Mouse (Mus musculus): Measurements from ENCODE around the gene Susd5. TPM values are rescaled to one million over a fixed set of nuclear protein-coding genes. Genes with fewer than 3 reads are reported as not detected.

Susd5 gene
- polyA plus RNA-seq, 1 experiment from 2014 or later: 2.3 TPM

DNA sequence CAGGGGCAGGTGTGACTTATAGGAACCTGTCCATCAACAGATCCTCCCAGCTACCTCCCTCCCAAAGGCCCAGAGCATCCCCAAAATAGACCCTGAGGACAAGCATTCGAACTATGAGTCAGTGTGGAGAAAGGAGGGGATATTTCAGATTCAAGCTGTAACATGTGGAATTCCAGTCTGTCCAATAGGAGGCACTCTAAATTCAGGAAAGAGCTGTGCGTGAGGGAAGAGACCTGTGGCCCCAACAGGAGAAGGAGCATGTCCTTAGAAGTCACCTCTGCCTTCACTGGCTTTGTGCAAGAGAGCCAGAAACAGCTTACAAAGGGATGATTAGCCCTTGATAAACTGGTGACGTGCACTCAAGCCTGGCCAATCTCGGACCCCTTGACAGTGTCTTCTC lies 16.0 kb upstream of the Susd5 start:
- Histone ChIP-seq H3K9me3 (no peaks in the 10 kb centered on the region), H3K4me1 (no peaks in the 10 kb centered on the region), H3K27ac (no peak overlapping the region), H3K27me3 (replicated peaks) (no peaks in the 10 kb centered on the region), H3K36me3 (no peaks in the 10 kb centered on the region), H3K4me3 (no peak overlapping the region), H3K9ac (no peak overlapping the region), H3K4me2 (replicated peaks) (no peak overlapping the region)
- no peak for ATAC-seq (ENCODE audit: low FRiP score, low read depth)
- 75% methylated on average over 4 of the region's 4 CpGs for WGBS

DNA sequence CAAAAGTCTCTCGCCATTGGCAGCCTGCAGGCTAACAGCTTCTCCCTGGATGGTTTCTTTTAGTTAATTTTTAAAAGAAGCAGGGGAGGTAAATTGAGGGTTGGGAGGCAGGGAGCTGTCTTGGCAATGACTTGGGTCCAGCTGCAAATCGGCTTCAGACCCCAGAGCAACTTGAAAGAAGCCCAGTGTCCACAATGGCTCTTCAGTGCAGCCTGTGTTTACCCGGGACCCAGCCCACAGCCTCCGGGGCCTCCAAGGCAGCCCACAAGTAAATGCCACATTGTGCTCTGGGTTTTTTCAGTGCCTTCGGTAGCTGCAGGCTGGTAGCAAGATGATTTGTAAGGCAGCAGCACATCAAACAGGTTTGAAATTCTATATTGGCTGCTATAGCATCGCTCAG lies 14.4 kb upstream of the Susd5 start:
- no peak overlapping the region for H3K4me2 ChIP-seq (replicated peaks)
- WGBS: 32% methylated on average over 6 of the region's 6 CpGs
- H3K4me3 ChIP-seq: no peak overlapping the region
- H3K9ac ChIP-seq: no peak overlapping the region
- H3K27ac ChIP-seq: no peak overlapping the region
- no peaks in the 10 kb centered on the region for H3K4me1 ChIP-seq
- no peaks in the 10 kb centered on the region for H3K27me3 ChIP-seq (replicated peaks)
- H3K36me3 ChIP-seq: no peaks in the 10 kb centered on the region
- H3K9me3 ChIP-seq: no peaks in the 10 kb centered on the region
- no peak for ATAC-seq (ENCODE audit: low FRiP score, low read depth)

DNA sequence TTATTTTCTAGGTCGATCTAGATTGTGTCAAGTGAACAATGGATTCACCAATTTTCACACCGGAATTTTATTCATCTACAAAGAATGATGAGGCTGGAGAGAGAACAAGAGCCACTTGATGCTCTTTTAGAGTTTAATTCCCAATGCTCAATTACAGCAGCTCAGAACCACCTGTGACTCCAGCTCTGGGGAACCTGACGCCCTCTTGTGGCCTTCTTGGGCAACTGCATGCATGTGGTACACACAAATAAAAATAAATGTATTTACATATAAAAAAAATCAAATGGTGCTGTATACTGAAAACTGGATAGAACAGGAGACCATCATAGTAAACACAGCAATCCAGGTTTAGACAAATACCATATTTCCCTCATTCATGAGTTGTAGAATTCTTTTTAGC lies 12.5 kb upstream of the Susd5 start:
- H3K27ac ChIP-seq: no peak overlapping the region
- H3K4me2 ChIP-seq (replicated peaks): no peak overlapping the region
- WGBS: 65% methylated on average over 3 of the region's 3 CpGs
- H3K27me3 ChIP-seq (replicated peaks): no peaks in the 10 kb centered on the region
- no peak for ATAC-seq (ENCODE audit: low FRiP score, low read depth)
- H3K4me1 ChIP-seq: no peaks in the 10 kb centered on the region
- H3K9ac ChIP-seq: no peak overlapping the region
- H3K36me3 ChIP-seq: no peaks in the 10 kb centered on the region
- H3K9me3 ChIP-seq: no peaks in the 10 kb centered on the region
- H3K4me3 ChIP-seq: no peak overlapping the region

DNA sequence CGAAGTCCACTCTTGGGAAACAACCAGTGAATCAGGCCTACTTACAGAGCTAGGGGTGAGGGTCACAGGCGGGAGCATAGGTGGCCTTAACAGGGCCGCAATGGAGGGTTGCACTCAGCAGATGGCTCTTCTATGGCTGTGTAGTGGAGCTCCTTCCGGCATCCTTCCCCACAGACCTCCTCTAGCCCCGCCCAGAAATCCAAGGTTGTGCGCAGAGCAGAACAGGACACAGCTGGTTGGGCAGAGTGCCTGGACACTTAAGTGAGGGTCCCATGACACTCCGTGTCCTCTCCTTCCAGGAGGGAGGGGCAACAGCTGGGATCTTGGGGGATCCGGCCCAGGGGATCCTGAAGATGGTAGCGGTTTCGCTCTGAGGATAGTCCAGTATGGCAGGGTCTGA lies 10.9 kb upstream of the Susd5 start, which contains the start of gene Fbxl2:
Gene Fbxl2, minus strand, starts transcription at position 164 of the 400 bp plus-strand sequence.
- ATAC-seq (ENCODE audit: low FRiP score, low read depth): no peak
- H3K27ac ChIP-seq: no peak within 1 kb of the TSS
- no peak within 1 kb of the TSS for H3K4me3 ChIP-seq
- WGBS: 88% methylated on average over 10 of the region's 10 CpGs
- H3K9me3 ChIP-seq: no peaks in the 10 kb centered on the region
- H3K4me1 ChIP-seq: no peaks in the 10 kb centered on the region
- no peaks in the 10 kb centered on the region for H3K36me3 ChIP-seq
- H3K27me3 ChIP-seq (replicated peaks): no peaks in the 10 kb centered on the region
- no peak within 1 kb of the TSS for H3K4me2 ChIP-seq (replicated peaks)
- H3K9ac ChIP-seq: no peak within 1 kb of the TSS

DNA sequence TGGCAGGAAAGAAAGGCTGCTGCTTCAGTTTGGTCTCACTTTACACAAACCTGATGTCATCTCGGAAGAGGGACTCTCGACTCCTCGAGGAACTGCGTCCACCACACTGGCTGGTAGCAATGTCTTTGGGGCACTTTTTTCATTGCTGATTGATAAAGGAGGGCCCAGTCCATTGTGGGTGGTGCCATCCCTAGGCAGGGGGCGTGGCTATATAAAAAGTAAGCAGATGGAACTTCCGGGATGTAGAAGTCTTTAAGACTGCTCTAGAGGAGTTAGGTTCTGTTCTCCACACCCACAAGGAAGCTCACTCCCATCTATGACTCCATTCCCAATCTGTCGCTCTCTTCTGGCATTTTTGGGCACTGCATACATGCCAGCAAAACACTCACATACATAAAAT lies 10.3 kb upstream of the Susd5 start:
- Histone ChIP-seq H3K27me3 (replicated peaks) (no peaks in the 10 kb centered on the region), H3K4me3 (no peak overlapping the region), H3K36me3 (no peaks in the 10 kb centered on the region), H3K4me2 (replicated peaks) (no peak overlapping the region), H3K4me1 (no peaks in the 10 kb centered on the region), H3K27ac (no peak overlapping the region), H3K9ac (no peak overlapping the region), H3K9me3 (no peaks in the 10 kb centered on the region)
- no peak for ATAC-seq (ENCODE audit: low FRiP score, low read depth)
- 91% methylated on average over 7 of the region's 7 CpGs for WGBS

DNA sequence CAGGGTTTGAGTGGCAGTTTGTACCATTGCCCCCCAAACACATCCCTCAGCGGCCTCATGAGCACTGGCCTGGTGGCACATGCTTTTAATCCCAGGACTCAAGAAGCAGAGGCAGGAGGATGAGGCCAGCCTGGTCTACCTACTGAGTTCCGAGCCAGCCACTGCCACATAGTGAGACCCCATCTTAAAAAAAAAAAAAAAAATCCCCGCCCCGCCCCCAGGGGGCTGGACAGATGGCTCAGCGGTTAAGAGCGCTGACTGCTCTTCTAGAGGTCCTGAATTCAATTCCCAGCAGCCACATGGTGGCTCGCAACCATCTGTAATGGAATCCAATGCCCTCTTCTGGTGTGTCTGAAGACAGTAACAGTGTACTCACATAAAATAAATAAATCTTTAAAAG lies 6.8 kb upstream of the Susd5 start:
- Histone ChIP-seq H3K9ac (no peak overlapping the region), H3K4me3 (no peak overlapping the region), H3K27me3 (replicated peaks) (no peaks in the 10 kb centered on the region), H3K36me3 (no peaks in the 10 kb centered on the region), H3K27ac (no peak overlapping the region), H3K4me1 (no peaks in the 10 kb centered on the region), H3K9me3 (no peaks in the 10 kb centered on the region), H3K4me2 (replicated peaks) (no peak overlapping the region)
- no peak for ATAC-seq (ENCODE audit: low FRiP score, low read depth)
- 90% methylated on average over 7 of the region's 7 CpGs for WGBS

DNA sequence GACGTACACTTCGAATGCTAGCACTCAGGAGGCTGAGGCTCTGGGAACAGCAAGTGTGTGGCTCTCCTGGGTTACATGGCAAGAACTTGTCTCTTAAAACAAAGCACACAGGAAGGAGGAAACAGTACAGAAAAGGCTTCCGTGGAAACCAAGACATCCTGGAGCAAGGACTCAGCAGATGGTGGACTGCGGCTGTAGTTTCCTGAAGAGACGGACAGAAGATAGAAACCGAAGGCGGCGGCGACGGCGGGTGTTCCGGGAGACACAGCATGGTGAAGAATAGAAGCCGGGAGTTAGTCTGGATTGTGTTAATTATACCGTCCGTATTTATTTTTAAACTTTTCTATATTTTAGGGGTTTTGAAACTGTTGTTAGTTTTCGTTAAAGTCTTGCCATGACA lies 6.2 kb upstream of the Susd5 start:
- H3K36me3 ChIP-seq: no peaks in the 10 kb centered on the region
- no peak overlapping the region for H3K4me2 ChIP-seq (replicated peaks)
- WGBS: 90% methylated on average over 16 of the region's 16 CpGs
- H3K27ac ChIP-seq: no peak overlapping the region
- no peak overlapping the region for H3K4me3 ChIP-seq
- H3K27me3 ChIP-seq (replicated peaks): peaks cover 3% of the 10 kb centered on the region; the same call in 1 of the 2 replicates
- no peak overlapping the region for H3K9ac ChIP-seq
- no peak for ATAC-seq (ENCODE audit: low FRiP score, low read depth)
- H3K4me1 ChIP-seq: no peaks in the 10 kb centered on the region
- no peaks in the 10 kb centered on the region for H3K9me3 ChIP-seq

DNA sequence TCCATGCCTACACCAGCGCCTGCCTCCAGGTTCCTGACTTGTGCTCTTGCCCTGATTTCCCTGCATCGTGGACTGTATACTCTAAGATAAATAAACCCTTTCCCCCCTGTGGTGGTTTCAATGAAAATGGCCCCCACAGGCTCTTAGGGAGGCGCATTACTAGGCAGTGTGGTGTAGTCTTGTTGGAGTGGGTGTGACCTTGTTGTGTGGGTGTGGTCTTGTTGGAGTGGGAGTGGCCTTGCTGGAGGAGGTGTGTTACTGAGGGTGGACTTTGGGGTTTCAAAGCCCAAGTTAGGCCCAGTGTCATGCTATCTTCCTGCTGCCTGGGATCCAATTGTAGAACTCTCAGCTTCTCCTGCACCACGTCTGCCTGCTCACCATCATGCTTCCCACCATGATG lies 4.9 kb upstream of the Susd5 start:
- no peak overlapping the region for H3K9ac ChIP-seq
- no peak overlapping the region for H3K27ac ChIP-seq
- H3K4me1 ChIP-seq: peaks cover 2% of the 10 kb centered on the region; the same call in 1 of the 2 replicates
- H3K27me3 ChIP-seq (replicated peaks): peaks cover 16% of the 10 kb centered on the region
- no peak for ATAC-seq (ENCODE audit: low FRiP score, low read depth)
- H3K9me3 ChIP-seq: no peaks in the 10 kb centered on the region
- no peak overlapping the region for H3K4me3 ChIP-seq
- no peaks in the 10 kb centered on the region for H3K36me3 ChIP-seq
- WGBS: 69% methylated on average over 4 of the region's 4 CpGs
- no peak overlapping the region for H3K4me2 ChIP-seq (replicated peaks)

DNA sequence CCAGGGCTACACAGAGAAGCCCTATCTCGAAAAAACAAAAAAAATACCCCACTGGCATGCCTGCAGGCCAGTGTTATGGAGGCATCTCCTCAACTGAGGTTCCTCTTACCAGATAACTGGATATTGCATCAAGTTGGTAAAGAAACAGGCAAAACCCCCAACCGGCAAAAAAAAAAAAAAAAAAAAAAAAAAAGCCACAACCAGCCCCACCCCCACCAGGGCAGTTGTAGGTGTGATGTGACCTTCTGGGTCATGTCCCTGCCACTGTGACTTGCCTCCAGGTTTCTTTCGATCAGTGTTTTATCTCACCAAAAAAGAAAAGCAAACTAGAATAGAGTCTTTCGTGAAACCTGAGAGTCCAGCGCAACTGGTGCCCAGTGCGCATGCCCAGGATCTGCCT lies 4.1 kb upstream of the Susd5 start:
- no peaks in the 10 kb centered on the region for H3K9me3 ChIP-seq
- no peak overlapping the region for H3K4me3 ChIP-seq
- H3K36me3 ChIP-seq: no peaks in the 10 kb centered on the region
- H3K27me3 ChIP-seq (replicated peaks): peaks cover 24% of the 10 kb centered on the region
- no peak overlapping the region for H3K9ac ChIP-seq
- ATAC-seq (ENCODE audit: low FRiP score, low read depth): no peak
- no peak overlapping the region for H3K4me2 ChIP-seq (replicated peaks)
- H3K4me1 ChIP-seq: peaks cover 9% of the 10 kb centered on the region; the same call in 1 of the 2 replicates
- H3K27ac ChIP-seq: no peak overlapping the region
- WGBS: 68% methylated on average over 6 of the region's 6 CpGs

DNA sequence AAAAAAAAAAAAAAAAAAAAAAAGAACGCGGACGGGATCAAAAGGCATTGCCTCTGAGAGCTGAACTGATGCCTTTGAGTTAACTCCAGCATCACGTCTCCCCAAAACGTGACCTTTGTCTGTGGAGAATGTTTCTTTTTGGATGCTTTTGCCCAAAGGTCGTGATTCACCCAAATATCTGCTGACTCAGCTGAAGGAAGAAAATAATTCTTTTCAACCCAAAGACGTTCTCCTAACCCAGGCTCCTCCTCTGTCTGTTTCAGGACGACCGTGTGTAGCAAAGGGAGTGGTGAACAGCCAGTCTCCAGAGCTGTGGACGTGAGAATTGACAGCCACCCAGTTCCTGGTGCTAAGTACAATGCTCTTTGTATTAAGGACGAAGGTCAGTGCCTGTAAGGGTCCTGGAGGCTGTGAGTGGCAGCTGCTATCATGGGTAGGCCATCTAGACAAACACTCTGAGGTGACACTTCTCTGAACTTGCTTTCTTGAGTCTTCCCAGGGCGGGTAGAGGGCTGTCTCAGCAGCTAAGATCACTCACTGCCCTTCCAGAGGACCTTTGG lies 11.6 kb downstream of the Susd5 start:
- H3K9ac ChIP-seq: no peak overlapping the region
- H3K27ac ChIP-seq: no peak overlapping the region
- no peak for ATAC-seq (ENCODE audit: low FRiP score, low read depth)
- no peaks in the 10 kb centered on the region for H3K36me3 ChIP-seq
- H3K4me3 ChIP-seq: no peak overlapping the region
- WGBS: 65% methylated on average over 12 of the region's 12 CpGs
- no peak overlapping the region for H3K4me2 ChIP-seq (replicated peaks)
- no peaks in the 10 kb centered on the region for H3K27me3 ChIP-seq (replicated peaks)
- no peaks in the 10 kb centered on the region for H3K9me3 ChIP-seq
- no peaks in the 10 kb centered on the region for H3K4me1 ChIP-seq

DNA sequence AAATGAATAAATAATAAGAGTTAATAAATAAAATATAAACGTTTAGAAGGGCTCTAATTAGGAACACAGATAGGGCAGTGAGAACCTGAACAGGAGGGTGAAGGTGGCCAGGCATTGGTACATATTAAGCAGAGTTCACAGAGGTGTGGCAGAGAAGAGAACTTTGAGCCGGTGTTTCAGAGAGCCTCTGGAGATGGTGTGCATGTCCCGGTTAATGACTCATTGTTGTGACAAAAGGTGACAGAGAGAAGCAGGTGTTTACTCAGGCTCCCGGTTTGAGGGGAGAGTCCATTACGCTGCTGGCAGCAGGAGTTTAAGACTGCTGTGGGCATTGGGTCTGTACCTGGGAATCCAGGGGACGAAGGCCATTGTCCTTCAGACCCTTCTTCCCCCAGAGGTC lies 12.4 kb downstream of the Susd5 start:
- ATAC-seq (ENCODE audit: low FRiP score, low read depth): no peak
- H3K27ac ChIP-seq: no peak overlapping the region

DNA sequence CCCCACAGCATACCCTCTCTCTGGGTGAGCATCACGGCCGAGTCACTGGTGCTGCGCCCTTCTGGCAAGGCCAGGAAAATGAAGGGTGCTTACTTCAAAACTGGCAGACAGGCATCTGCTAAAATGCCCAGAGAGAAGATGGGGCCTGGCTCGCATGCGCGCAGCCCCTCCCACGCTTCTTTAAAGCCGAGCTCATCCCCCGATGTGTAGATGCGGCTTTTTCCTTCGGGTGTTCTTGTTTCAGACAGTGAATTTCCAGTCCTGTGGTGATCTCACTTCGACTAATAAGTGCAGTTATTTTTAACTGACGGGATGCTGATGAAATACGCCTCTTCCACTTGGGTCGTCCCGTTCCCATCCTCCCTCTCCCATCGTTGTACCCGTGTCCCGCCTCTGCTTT lies 16.7 kb downstream of the Susd5 start:
- Histone ChIP-seq H3K4me1 (no peaks in the 10 kb centered on the region), H3K4me2 (replicated peaks) (no peak overlapping the region), H3K27ac (no peak overlapping the region), H3K9me3 (no peaks in the 10 kb centered on the region), H3K4me3 (no peak overlapping the region), H3K9ac (no peak overlapping the region), H3K36me3 (no peaks in the 10 kb centered on the region), H3K27me3 (replicated peaks) (no peaks in the 10 kb centered on the region)
- ATAC-seq (ENCODE audit: low FRiP score, low read depth): no peak
- WGBS: 90% methylated on average over 19 of the region's 19 CpGs

More for the DNA sequence above, 12.4 kb downstream of the Susd5 start:
- Histone ChIP-seq H3K27me3 (replicated peaks) (no peaks in the 10 kb centered on the region), H3K4me2 (replicated peaks) (no peak overlapping the region), H3K4me3 (no peak overlapping the region), H3K36me3 (no peaks in the 10 kb centered on the region), H3K9me3 (no peaks in the 10 kb centered on the region), H3K9ac (no peak overlapping the region), H3K4me1 (no peaks in the 10 kb centered on the region)
- WGBS: 71% methylated on average over 6 of the region's 6 CpGs

DNA sequence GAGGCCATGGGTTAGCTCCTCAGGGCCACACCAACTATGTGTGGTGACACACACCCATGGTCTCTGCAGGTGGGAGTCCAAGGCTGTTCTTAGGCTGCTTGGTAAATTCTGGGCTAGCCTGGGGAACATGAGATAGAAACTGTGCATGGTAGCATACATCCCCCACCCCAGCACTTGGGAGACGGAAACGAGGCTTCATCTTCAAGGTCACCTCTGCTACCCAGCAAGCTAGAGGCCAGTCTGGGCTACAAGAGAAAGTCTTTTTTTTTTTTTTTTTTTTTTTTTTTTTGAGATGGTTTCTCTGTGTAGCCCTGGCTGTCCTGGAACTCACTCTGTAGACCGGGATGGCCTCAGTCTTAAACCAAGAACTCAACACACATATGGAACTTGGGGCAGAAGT lies 29.5 kb downstream of the Susd5 start:
- ATAC-seq (ENCODE audit: low FRiP score, low read depth): no peak
- 89% methylated on average over 3 of the region's 3 CpGs for WGBS

More for the DNA sequence above, 29.5 kb downstream of the Susd5 start:
- no peaks in the 10 kb centered on the region for H3K4me1 ChIP-seq
- no peaks in the 10 kb centered on the region for H3K27me3 ChIP-seq (replicated peaks)
- no peaks in the 10 kb centered on the region for H3K9me3 ChIP-seq
- H3K9ac ChIP-seq: no peak overlapping the region
- no peak overlapping the region for H3K4me3 ChIP-seq
- no peaks in the 10 kb centered on the region for H3K36me3 ChIP-seq
- no peak overlapping the region for H3K4me2 ChIP-seq (replicated peaks)
- H3K27ac ChIP-seq: no peak overlapping the region
